Mouse (Mus musculus) midbrain, embryonic 13.5 days (tissue): Measurements from ENCODE around the gene 2610528J11Rik. TPM values are rescaled to one million over a fixed set of nuclear protein-coding genes. Genes with fewer than 3 reads are reported as not detected.

Source experiments
- ATAC-seq: fragments of 200-750 bp; cut with Nextera tagmentation; 2 replicates; pipeline ENCODE4 v1.8.0; 2017; ENCODE audit warnings: mild to moderate bottlenecking, moderate TSS enrichment, moderate library complexity
- H3K27ac ChIP-seq: fragments of 300-500 bp; sonication (generic); 2 replicates; pipeline ENCODE4 v1.5.1; 2015; ENCODE audit warnings: inconsistent platforms, mild to moderate bottlenecking, moderate library complexity
- H3K27me3 ChIP-seq: fragments of 300-500 bp; sonication (generic); 2 replicates; pipeline ENCODE4 v1.6.1; 2015; ENCODE audit warnings: mild to moderate bottlenecking, inconsistent platforms
- H3K36me3 ChIP-seq: fragments of 300-500 bp; sonication (generic); 2 replicates; pipeline ENCODE4 v1.6.1; 2015; ENCODE audit warnings: mild to moderate bottlenecking, inconsistent platforms
- H3K4me1 ChIP-seq: fragments of 300-500 bp; sonication (generic); replicated peaks from 2 replicates; pipeline ENCODE4 v1.6.1; 2015; ENCODE audit warnings: inconsistent platforms
- H3K4me2 ChIP-seq: fragments of 300-500 bp; sonication (generic); replicated peaks from 2 replicates; pipeline ENCODE4 v1.6.1; 2015; ENCODE audit warnings: moderate library complexity, mild to moderate bottlenecking, inconsistent platforms
- H3K4me3 ChIP-seq: fragments of 300-500 bp; sonication (generic); replicated peaks from 2 replicates; pipeline ENCODE4 v1.5.1; 2015; ENCODE audit warnings: mild to moderate bottlenecking, inconsistent platforms
- H3K9ac ChIP-seq: fragments of 300-500 bp; sonication (generic); replicated peaks from 2 replicates; pipeline ENCODE4 v1.6.1; 2015; ENCODE audit warnings: mild to moderate bottlenecking, inconsistent platforms
- H3K9me3 ChIP-seq: fragments of 300-500 bp; sonication (generic); 2 replicates; pipeline ENCODE4 v1.6.1; 2016; ENCODE audit warnings: mild to moderate bottlenecking, inconsistent platforms
- WGBS: fragments of 180-500 bp; shearing (Covaris S2); methylation state at CpG from one replicate; pipeline ENCODE4 v1.1.7; 2015; 5-methylcytosine and 5-hydroxymethylcytosine counted together
- polyA plus RNA-seq: library from polyadenylated mRNA; unstranded; fragments of >200 nt; fragmentation: Nextera tagmentation; extraction: Ambion mirVana; gene quantifications from 2 replicates; pipeline ENCODE4 v1.2.1, GENCODE M21; 2015

Gene 2610528J11Rik
- polyA plus RNA-seq, 1 experiment from 2014 or later, result 0.16 TPM

- H3K27ac ChIP-seq, result no peak overlapping the region
- H3K9ac ChIP-seq, result no peak overlapping the region
- 87% methylated on average over 7 of the region's 7 CpGs for WGBS
- H3K27me3 ChIP-seq, result peaks cover 6% of the 10 kb centered on the region; the same call in 1 of the 2 replicates
- no peak overlapping the region for H3K4me3 ChIP-seq
- H3K4me2 ChIP-seq, result no peak overlapping the region
- H3K9me3 ChIP-seq, result no peaks in the 10 kb centered on the region
- ATAC-seq, result no peak
- peaks cover 4% of the 10 kb centered on the region for H3K4me1 ChIP-seq
- H3K36me3 ChIP-seq, result no peaks in the 10 kb centered on the region
These were observed 4.6 kb upstream of the 2610528J11Rik start for GRCm38 (mm10) chr4:118522248-118522647.

GRCm38 (mm10) chr4:118523976-118524375 lies 2.8 kb upstream of the 2610528J11Rik start:
- Histone ChIP-seq H3K4me2 (no peak overlapping the region), H3K9ac (no peak overlapping the region), H3K4me3 (no peak overlapping the region), H3K27ac (no peak overlapping the region), H3K27me3 (no peaks in the 10 kb centered on the region; the same call in 1 of the 2 replicates), H3K36me3 (no peaks in the 10 kb centered on the region), H3K4me1 (no peaks in the 10 kb centered on the region), H3K9me3 (no peaks in the 10 kb centered on the region)
- no peak for ATAC-seq
- 80% methylated on average over 7 of the region's 7 CpGs for WGBS

GRCm38 (mm10) chr4:118525779-118526178 lies 1.0 kb upstream of the 2610528J11Rik start:
- WGBS, result 91% methylated on average over 3 of the region's 3 CpGs
- no peak for ATAC-seq
- Histone ChIP-seq H3K36me3 (no peaks in the 10 kb centered on the region), H3K4me3 (no peak overlapping the region), H3K4me1 (no peaks in the 10 kb centered on the region), H3K9me3 (no peaks in the 10 kb centered on the region), H3K27me3 (no peaks in the 10 kb centered on the region), H3K4me2 (no peak overlapping the region), H3K9ac (no peak overlapping the region), H3K27ac (no peak overlapping the region)

- WGBS, result 44% methylated on average over 5 of the region's 5 CpGs
- Histone ChIP-seq H3K36me3 (no peaks in the 10 kb centered on the region), H3K27ac (no peak overlapping the region), H3K4me3 (no peak overlapping the region), H3K27me3 (no peaks in the 10 kb centered on the region), H3K4me2 (no peak overlapping the region), H3K4me1 (no peaks in the 10 kb centered on the region), H3K9me3 (no peaks in the 10 kb centered on the region), H3K9ac (no peak overlapping the region)
- ATAC-seq, result no peak
These were observed 509 bp downstream of the 2610528J11Rik start for GRCm38 (mm10) chr4:118527335-118527681.

GRCm38 (mm10) chr4:118527720-118528119 lies 921 bp downstream of the 2610528J11Rik start:
- 82% methylated on average over 6 of the region's 6 CpGs for whole genome bisulfite sequencing
- Histone ChIP-seq H3K4me3 (no peak overlapping the region), H3K9me3 (no peaks in the 10 kb centered on the region), H3K4me1 (no peaks in the 10 kb centered on the region), H3K36me3 (no peaks in the 10 kb centered on the region), H3K4me2 (no peak overlapping the region), H3K27me3 (no peaks in the 10 kb centered on the region), H3K27ac (no peak overlapping the region), H3K9ac (no peak overlapping the region)
- no peak for ATAC-seq

- no peaks in the 10 kb centered on the region for H3K4me1 ChIP-seq
- no peak overlapping the region for H3K9ac ChIP-seq
- H3K27ac ChIP-seq, result no peak overlapping the region
- no peaks in the 10 kb centered on the region for H3K27me3 ChIP-seq
- no peaks in the 10 kb centered on the region for H3K36me3 ChIP-seq
- 80% methylated on average over 5 of the region's 5 CpGs for WGBS
- no peak for ATAC-seq
- H3K9me3 ChIP-seq, result no peaks in the 10 kb centered on the region
- H3K4me2 ChIP-seq, result no peak overlapping the region
- H3K4me3 ChIP-seq, result no peak overlapping the region
These were observed 5.9 kb downstream of the 2610528J11Rik start for GRCm38 (mm10) chr4:118532663-118533062.

- H3K27me3 ChIP-seq, result no peaks in the 10 kb centered on the region
- no peak overlapping the region for H3K4me3 ChIP-seq
- H3K4me2 ChIP-seq, result no peak overlapping the region
- no peak overlapping the region for H3K9ac ChIP-seq
- no peaks in the 10 kb centered on the region for H3K4me1 ChIP-seq
- WGBS, result 51% methylated on average over 3 of the region's 4 CpGs
- no peaks in the 10 kb centered on the region for H3K9me3 ChIP-seq
- no peaks in the 10 kb centered on the region for H3K36me3 ChIP-seq
- H3K27ac ChIP-seq, result no peak overlapping the region
- ATAC-seq, result no peak
These were observed 6.4 kb downstream of the 2610528J11Rik start for GRCm38 (mm10) chr4:118533156-118533555.

- H3K9me3 ChIP-seq, result no peaks in the 10 kb centered on the region
- H3K27me3 ChIP-seq, result no peaks in the 10 kb centered on the region
- no peak overlapping the region for H3K9ac ChIP-seq
- ATAC-seq, result no peak
- no peak overlapping the region for H3K4me3 ChIP-seq
- H3K27ac ChIP-seq, result no peak overlapping the region
- no peaks in the 10 kb centered on the region for H3K4me1 ChIP-seq
- no peak overlapping the region for H3K4me2 ChIP-seq
- 88% methylated on average over 7 of the region's 7 CpGs for WGBS
- no peaks in the 10 kb centered on the region for H3K36me3 ChIP-seq
These were observed 6.8 kb downstream of the 2610528J11Rik start for GRCm38 (mm10) chr4:118533605-118534004.

GRCm38 (mm10) chr4:118535610-118536009 lies 8.8 kb downstream of the 2610528J11Rik start:
- no peaks in the 10 kb centered on the region for H3K36me3 ChIP-seq
- ATAC-seq, result no peak
- H3K4me3 ChIP-seq, result no peak overlapping the region
- H3K9ac ChIP-seq, result no peak overlapping the region
- H3K9me3 ChIP-seq, result no peaks in the 10 kb centered on the region
- WGBS, result 77% methylated on average over 6 of the region's 6 CpGs
- no peak overlapping the region for H3K27ac ChIP-seq
- no peak overlapping the region for H3K4me2 ChIP-seq
- no peaks in the 10 kb centered on the region for H3K27me3 ChIP-seq
- no peaks in the 10 kb centered on the region for H3K4me1 ChIP-seq

GRCm38 (mm10) chr4:118537801-118538200 lies 11.0 kb downstream of the 2610528J11Rik start:
- Histone ChIP-seq H3K4me2 (no peak overlapping the region), H3K36me3 (no peaks in the 10 kb centered on the region), H3K27ac (no peak overlapping the region), H3K27me3 (peaks cover 18% of the 10 kb centered on the region; the same call in 1 of the 2 replicates), H3K9ac (no peak overlapping the region), H3K4me1 (no peaks in the 10 kb centered on the region), H3K4me3 (no peak overlapping the region), H3K9me3 (no peaks in the 10 kb centered on the region)
- WGBS, result 50% methylated on average over 6 of the region's 6 CpGs
- ATAC-seq, result no peak

- Histone ChIP-seq H3K27me3 (peaks cover 25% of the 10 kb centered on the region), H3K4me3 (no peak overlapping the region), H3K4me2 (no peak overlapping the region), H3K27ac (no peak overlapping the region), H3K36me3 (no peaks in the 10 kb centered on the region), H3K9ac (no peak overlapping the region), H3K4me1 (peaks cover 12% of the 10 kb centered on the region), H3K9me3 (no peaks in the 10 kb centered on the region)
- WGBS, result 8% methylated on average over 10 of the region's 10 CpGs
- no peak for ATAC-seq
These were observed 13.1 kb downstream of the 2610528J11Rik start for GRCm38 (mm10) chr4:118539904-118540303.

- H3K4me3 ChIP-seq, result no peak overlapping the region
- ATAC-seq, result no peak
- H3K4me1 ChIP-seq, result peaks cover 12% of the 10 kb centered on the region
- no peak overlapping the region for H3K9ac ChIP-seq
- no peaks in the 10 kb centered on the region for H3K36me3 ChIP-seq
- peaks cover 25% of the 10 kb centered on the region for H3K27me3 ChIP-seq
- WGBS, result 63% methylated on average over 9 of the region's 9 CpGs
- peaks cover 2% of the 10 kb centered on the region; the same call in 1 of the 2 replicates for H3K9me3 ChIP-seq
- H3K4me2 ChIP-seq, result no peak overlapping the region
- H3K27ac ChIP-seq, result no peak overlapping the region
These were observed 15.8 kb downstream of the 2610528J11Rik start for GRCm38 (mm10) chr4:118542510-118543157.

- WGBS, result 23% methylated on average over 13 of the region's 13 CpGs
These were observed 16.3 kb downstream of the 2610528J11Rik start for GRCm38 (mm10) chr4:118543158-118543530.

More at GRCm38 (mm10) chr4:118543158-118543530, 16.3 kb downstream of the 2610528J11Rik start:
- no peaks in the 10 kb centered on the region for H3K36me3 ChIP-seq
- H3K4me1 ChIP-seq, result peaks cover 12% of the 10 kb centered on the region
- peaks cover 7% of the 10 kb centered on the region; the same call in 1 of the 2 replicates for H3K9me3 ChIP-seq
- H3K27me3 ChIP-seq, result peaks cover 25% of the 10 kb centered on the region
- H3K4me3 ChIP-seq, result peak overlapping the region; percentile 25
- H3K27ac ChIP-seq, result no peak overlapping the region
- H3K4me2 ChIP-seq, result peak overlapping the region; percentile 53
- no peak for ATAC-seq
- H3K9ac ChIP-seq, result no peak overlapping the region
